Comparison of ENCODE assay signal across 8 mouse cellular contexts in genomic region chr2:44926683-44927481, GRCm38 (mm10). TPM values are rescaled to one million over a fixed set of nuclear protein-coding genes. Genes with fewer than 3 reads are reported as not detected.
DNase-seq lines count a peak whose midpoint lies in the region; ATAC-seq lines count a peak whose summit lies in the region.

No protein-coding gene starts in this region.

- intact Hi-C loops in left cerebral cortex, postnatal 14 days (cut with DNase I) = loop anchor here (5.0 kb wide), 1 partner anchor 180 kb away; no protein-coding TSS in a partner anchor

- H3K9me3 ChIP-seq in intestine, embryonic 14.5 days (ENCODE audit: control insufficient read depth, low read length) = no peaks in the 10 kb centered on the region

- H3K4me2 ChIP-seq in intestine, embryonic 14.5 days (ENCODE audit: low read length) = peak overlapping the region; percentile 75

- peak; percentile 98 for DNase-seq in adrenal gland, adult 2 months
- DNase-seq in embryo, embryonic 11 days = peak; percentile 95
- peak; percentile 96 for DNase-seq in gastrocnemius, postnatal 25 days
- DNase-seq in intestine, embryonic 14.5 days (ENCODE audit: low spot score) = peak; percentile 95
- DNase-seq in left cerebral cortex, postnatal 14 days (ENCODE audit: low spot score in 2 of 2) = peak; percentile 89 to 93
- DNase-seq in right cerebral cortex, postnatal 14 days = peak; percentile 89
- DNase-seq in urinary bladder, postnatal 25 days (ENCODE audit: low spot score) = peak; percentile 79

- peak overlapping the region; percentile 96 for H3K27ac ChIP-seq in intestine, embryonic 14.5 days (ENCODE audit: low read depth)

- peak overlapping the region; percentile 73 for H3K4me3 ChIP-seq in intestine, embryonic 14.5 days (ENCODE audit: low read depth, low read length)

- no peaks in the 10 kb centered on the region for H3K36me3 ChIP-seq in intestine, embryonic 14.5 days (ENCODE audit: control insufficient read depth, insufficient read depth, low read length)

- under 1% methylated on average over 52 of the region's 95 CpGs for WGBS in intestine, embryonic 14.5 days

- H3K9ac ChIP-seq in intestine, embryonic 14.5 days (ENCODE audit: low read length) = peak overlapping the region; percentile 77

- no peaks in the 10 kb centered on the region for H3K27me3 ChIP-seq in intestine, embryonic 14.5 days (replicated peaks; ENCODE audit: control insufficient read depth, insufficient read depth, low read length)

- peak; percentile 96 for ATAC-seq in intestine, embryonic 14.5 days (replicated peaks; ENCODE audit: low FRiP score, low TSS enrichment, low read depth)
- peak; percentile 83 for ATAC-seq in megakaryocyte-erythroid progenitor cell, adult 5-6 weeks (replicated peaks; ENCODE audit: low FRiP score, low TSS enrichment, poor library complexity, severe bottlenecking)

- H3K4me1 ChIP-seq in intestine, embryonic 14.5 days (replicated peaks; ENCODE audit: control insufficient read depth, insufficient read depth, low read length) = peaks cover 6% of the 10 kb centered on the region

RNA-seq across cellular contexts. Expression of gene Gtdc1, which starts 0.6 kb away (rescaled TPM):
- 10 to 100 TPM; 12.0 to 12.5 TPM for total RNA-seq in adrenal gland, adult 2 months (2021)
- polyA plus RNA-seq in adrenal gland, adult 2 months (2012; rRNA removed) = 0.78 and 1.0 TPM in 2 replicates
- 10 to 100 TPM; 22.3 to 22.6 TPM for total RNA-seq in gastrocnemius, postnatal 25 days (2021)
- 11.4 and 12.3 TPM in 2 replicates for polyA plus RNA-seq in intestine, embryonic 14.5 days (2014; fragmentation: Nextera tagmentation; extraction: Ambion mirVana)
- total RNA-seq in left cerebral cortex, postnatal 14 days (2021) = 10 to 100 TPM; 81.8 to 87.0 TPM
- 15.8 and 22.0 TPM in 2 replicates for total RNA-seq in megakaryocyte-erythroid progenitor cell, adult 5-6 weeks (2014; fragmentation: Nextera tagmentation)
- total RNA-seq in megakaryocyte-erythroid progenitor cell, adult 5-6 weeks (2017) = 15.8 and 23.0 TPM in 2 replicates

Comparison
In these comparisons a context has a peak if more than half of its experiments do, and no peak if none do; other contexts are left out.
1. Peak in every context shown above with its lines: DNase-seq, ATAC-seq, H3K4me3 ChIP-seq and H3K27ac ChIP-seq.